Mouse (Mus musculus): ENCODE data around the gene Mafb.

Gene Mafb

GRCm38 (mm10) chr2:160366980-160367338, at the start of gene Mafb:
Gene Mafb (minus strand): TSS chr2:160367065.
- DNase-seq (ENCODE audit: low read depth, low spot score) = peak; percentile 81

DNA sequence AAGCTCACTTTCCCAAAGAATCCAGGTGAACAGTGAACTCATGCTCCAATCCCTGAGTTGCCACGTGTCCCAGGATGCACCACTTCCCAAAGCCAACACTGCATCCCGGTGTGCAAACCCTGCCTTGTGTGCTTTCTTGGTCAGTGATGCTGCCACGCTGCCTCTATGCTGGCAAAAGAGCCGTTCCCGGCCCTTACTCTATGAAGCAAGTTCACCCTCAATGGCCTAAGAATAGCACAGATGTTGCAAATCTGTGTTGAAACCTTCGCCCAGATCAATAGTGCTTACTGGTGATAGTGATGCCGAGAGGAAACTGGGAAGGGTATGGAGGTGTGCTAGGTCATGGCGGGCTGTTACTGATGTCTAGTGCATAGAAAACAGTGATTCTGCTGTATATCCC, 48.3 kb upstream of the Mafb start:
- no peak for DNase-seq (ENCODE audit: low read depth, low spot score)

DNA sequence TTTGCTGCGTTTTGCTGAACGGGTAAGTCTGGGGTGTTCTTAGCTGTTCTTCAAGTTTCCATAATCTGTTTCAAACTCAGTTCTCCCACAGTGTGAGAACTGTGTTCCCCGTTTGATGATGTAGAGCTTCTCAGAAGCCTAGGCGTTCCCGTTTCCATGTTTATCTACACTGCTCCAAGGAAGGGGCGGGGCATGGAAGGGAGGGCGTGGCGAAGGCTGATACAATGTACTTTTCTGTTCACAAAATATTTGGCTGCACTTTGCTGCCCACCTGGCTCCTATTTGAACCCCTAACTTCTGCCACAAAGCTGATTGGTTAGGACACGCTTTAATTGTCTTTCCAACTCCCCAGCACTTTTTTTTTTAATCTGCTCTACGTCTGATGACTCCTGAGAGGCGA, 47.9 kb upstream of the Mafb start:
- DNase-seq (ENCODE audit: low read depth, low spot score) = no peak

GRCm38 (mm10) chr2:160413982-160414381, 47.1 kb upstream of the Mafb start:
- DNase-seq (ENCODE audit: low read depth, low spot score) = no peak

GRCm38 (mm10) chr2:160413055-160413454, 46.2 kb upstream of the Mafb start:
- no peak for DNase-seq (ENCODE audit: low read depth, low spot score)

DNA sequence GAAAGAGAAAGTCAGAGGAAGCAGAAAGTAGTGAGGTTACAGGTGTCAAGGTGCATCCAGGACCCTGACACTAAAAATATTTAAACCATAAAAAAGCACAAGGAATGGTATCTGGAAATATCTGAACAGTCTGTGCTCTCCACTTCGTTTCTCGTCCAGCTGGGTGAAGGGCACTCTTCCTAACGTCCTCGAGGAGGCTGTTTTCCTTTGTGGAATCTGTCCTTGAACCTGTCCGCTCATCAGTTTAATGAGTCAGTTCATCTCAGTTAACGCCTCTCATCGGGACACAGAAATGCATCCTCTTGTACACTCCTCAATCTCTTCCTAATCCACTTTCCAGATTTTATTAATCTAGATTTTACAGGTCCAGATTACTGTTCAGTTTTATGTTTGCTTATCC, 44.6 kb upstream of the Mafb start:
- no peak for DNase-seq (ENCODE audit: low read depth, low spot score)

GRCm38 (mm10) chr2:160407720-160408119, 40.9 kb upstream of the Mafb start:
- no peak for DNase-seq (ENCODE audit: low read depth, low spot score)

DNA sequence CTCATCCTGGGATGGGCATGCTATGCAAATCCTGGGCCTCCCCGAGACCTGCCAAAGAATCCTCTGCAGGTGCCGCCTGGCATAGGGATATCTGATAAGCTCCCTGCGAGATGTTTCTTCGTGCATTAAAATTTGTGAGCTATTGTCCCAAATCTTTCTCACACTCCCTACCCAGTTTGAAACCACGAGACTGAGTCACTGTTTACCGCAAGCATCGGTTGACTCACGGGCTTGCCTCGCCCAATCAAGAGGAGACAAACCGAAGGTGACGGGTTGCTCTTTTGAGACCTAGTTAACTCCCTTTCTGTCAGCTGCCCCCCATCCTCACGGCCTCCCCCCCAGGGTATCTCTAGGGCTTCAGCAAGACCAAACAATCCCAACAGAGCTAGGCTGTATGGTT, 30.9 kb upstream of the Mafb start:
- no peak for DNase-seq (ENCODE audit: low read depth, low spot score)

DNA sequence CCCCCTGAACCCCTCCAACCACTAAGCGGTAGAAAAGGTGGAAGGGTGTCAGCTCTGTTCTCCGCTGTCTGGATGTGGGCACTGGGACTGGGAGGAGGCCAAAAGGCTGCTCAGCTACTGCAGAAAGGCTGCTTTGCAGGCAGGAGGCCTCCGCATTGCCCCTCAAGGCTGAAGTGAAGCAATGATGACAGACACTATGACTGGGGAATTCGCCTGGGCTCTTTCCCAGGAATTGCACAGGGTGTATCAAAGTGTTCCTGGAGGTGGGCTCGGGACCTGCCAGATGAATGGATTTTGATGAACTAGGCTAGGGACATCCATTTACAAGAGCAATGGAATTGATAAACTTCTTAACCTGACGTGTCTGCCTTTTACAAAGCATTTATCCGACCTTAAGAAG, 27.9 kb upstream of the Mafb start:
- DNase-seq (ENCODE audit: low read depth, low spot score) = no peak

- DNase-seq (ENCODE audit: low read depth, low spot score) = no peak
These were observed 25.8 kb upstream of the Mafb start for GRCm38 (mm10) chr2:160392648-160393047.

GRCm38 (mm10) chr2:160388596-160388995, 21.7 kb upstream of the Mafb start:
- DNase-seq (ENCODE audit: low read depth, low spot score) = no peak

DNA sequence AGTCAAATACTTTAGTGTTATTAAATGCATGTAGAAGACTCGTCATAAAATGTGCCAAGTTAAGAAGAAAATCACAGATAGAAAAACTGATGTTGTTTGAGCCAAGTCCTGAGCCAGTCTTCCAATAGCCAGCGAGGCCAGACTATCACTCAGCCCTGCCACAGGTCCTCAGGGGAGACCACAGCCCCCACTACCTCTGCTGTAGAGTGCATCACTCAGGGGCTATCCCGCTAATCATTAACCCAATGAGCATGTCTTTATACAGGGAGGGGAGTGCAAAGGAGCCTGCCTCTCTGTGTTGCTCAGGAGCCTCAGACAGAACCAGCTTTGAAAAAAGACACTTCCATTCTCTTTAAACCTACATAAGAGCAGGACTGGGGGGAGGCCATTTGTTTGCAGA, 16.6 kb upstream of the Mafb start:
- DNase-seq (ENCODE audit: low read depth, low spot score) = no peak

GRCm38 (mm10) chr2:160378271-160378670, 11.4 kb upstream of the Mafb start:
- no peak for DNase-seq (ENCODE audit: low read depth, low spot score)

- no peak for DNase-seq (ENCODE audit: low read depth, low spot score)
These were observed 9.4 kb upstream of the Mafb start for GRCm38 (mm10) chr2:160376236-160376635.

DNA sequence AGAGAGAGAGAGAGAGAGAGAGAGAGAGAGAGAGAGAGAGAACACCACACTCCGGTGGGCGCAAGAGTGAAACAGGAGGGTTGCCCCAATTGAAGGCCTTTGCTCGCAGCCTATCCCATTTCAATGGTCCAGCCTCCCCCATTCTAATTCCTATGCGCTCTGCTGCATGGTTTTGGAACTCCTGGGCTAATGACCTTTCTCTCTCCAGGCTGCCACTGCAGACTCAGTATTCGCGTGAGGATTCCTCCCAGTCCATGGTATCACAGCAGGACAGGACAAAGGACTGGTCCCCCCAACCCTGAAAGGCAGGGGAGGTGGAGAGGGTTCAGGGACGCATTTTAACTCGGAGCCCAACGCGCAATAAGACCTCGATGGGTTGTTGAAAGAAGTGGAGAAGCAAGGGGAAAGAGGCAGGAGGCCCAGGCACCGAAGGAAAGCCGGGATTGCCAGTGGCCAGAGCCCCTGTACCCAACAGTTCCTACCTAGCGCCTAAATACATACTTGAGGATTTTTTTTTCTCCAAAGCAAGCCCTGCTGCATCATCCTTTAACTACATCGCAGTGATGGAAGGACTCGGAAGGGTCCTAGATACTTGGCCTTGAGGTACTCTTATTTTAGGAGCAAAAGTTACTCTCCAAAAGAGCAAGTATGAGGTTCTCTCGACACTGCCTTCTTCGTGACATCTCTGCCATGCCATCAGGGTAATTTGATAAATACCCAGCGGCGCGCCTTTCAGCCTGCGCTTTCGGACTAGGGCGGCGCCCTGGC, 3.0 kb upstream of the Mafb start:
- DNase-seq (ENCODE audit: low read depth, low spot score) = no peak

DNA sequence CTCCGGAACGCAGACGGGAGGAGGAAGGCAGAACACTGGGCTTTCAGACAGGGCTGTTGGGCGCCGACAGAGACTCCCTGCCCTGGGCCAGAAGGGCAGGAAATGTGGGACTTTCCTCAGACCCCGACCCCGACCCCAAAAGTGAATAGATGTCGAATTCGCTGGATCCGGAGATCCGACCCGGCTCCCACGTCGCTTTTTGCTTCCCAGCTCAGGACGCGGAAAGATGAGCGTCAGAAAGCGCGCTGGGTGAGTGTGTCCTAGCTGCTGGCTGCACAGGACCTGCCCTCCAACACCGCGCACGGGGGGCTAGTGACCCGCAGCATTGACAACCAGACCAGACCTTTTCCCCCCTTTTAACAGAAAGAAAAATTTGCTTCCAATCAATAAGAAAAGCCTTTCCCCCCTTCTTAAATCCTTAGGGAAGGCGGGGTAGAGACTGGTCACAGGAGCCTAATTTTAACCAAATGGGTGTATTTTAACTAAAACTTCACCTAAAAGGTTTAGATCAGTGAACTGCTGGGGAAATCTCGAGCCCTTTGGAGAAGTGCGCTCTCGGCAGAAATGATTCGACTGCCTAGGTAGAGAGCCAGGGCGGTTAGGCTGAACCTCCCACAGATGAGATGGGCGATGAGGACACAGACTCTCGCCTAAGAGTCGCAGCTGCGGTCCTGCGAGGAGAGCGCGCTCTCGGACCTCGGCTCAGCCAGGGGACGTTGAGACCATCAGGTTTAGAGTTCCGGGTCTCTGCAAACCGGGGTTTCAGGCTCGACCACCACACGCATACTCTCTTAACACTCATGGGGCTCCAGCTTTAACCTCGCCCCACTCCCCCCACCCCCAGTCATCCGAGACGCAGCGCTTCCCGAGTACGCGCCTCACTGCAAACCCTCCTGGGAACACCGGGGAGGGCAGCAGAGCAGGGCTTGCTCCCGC, 1.8 kb upstream of the Mafb start:
- DNase-seq (ENCODE audit: low read depth, low spot score) = no peak

DNA sequence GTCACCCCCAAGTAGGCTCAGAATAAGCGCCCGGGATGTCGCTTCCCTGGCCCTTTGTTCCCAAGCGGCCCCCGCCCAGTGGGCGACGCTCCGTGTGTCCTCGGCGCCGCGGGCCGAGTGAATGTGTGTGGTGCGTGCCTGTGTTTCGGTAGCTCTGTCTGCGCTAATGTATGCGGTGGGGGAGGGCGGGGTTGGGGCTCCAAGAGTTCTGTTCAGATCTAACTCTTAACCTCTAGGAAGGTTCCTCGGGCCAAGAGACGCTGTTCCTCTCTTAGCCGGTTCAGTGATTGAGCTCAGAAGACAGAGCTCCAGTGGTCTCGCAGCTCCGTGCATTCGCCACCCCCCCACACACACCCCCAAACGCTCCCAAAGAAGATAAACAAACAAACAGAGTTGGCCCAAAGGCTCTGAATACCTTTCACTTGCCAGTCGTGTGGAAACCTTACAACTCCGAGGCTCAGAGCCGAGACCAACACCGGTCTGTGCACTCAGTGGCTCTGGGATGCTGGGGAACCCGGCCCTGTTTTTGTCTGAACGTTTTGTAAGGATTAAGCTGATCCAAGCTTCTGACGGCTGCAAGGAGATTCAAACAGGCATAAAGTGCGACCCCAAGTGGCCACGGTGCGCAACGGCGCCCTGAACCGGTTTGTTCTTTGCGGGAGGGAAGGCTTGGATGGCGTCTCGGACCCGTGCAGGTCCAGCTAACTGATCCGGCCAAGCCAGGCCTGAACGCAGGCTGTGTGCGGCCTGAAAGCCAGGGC, 763 bp upstream of the Mafb start:
- peak; percentile 85 for DNase-seq (ENCODE audit: low read depth, low spot score)

- DNase-seq (ENCODE audit: low read depth, low spot score) = no peak
These were observed 520 bp downstream of the Mafb start for GRCm38 (mm10) chr2:160366111-160366979.

GRCm38 (mm10) chr2:160365107-160365911, 1.6 kb downstream of the Mafb start:
- no peak for DNase-seq (ENCODE audit: low read depth, low spot score)

- no peak for DNase-seq (ENCODE audit: low read depth, low spot score)
These were observed 2.2 kb downstream of the Mafb start for GRCm38 (mm10) chr2:160364666-160365065.
